10 mouse cellular contexts compared by ENCODE assay signal in genomic region chr5:125110722-125111121, GRCm38 (mm10).
DNase-seq lines count a peak whose midpoint lies in the region; ATAC-seq and TF ChIP-seq lines count a peak whose summit lies in the region.
"Had no signal": no experiment of that assay in that cellular context is flagged by ENCODE, and none has a peak within 500 bp of the region (broad histone marks: within the 10 kb centered on the region; RNA-seq: fewer than 3 reads in every experiment).

No protein-coding gene starts in this region.

- no peak overlapping the region for H3K4me2 ChIP-seq in lung, embryonic 14.5 days
- H3K4me2 ChIP-seq in forebrain, embryonic 16.5 days (ENCODE audit: low read length): no peak overlapping the region
- H3K4me2 ChIP-seq in stomach, postnatal 0 days (replicated peaks; ENCODE audit: low read depth): no peak overlapping the region

- DNase-seq in lung, embryonic 14.5 days: no peak
- no peak for DNase-seq in lung, postnatal 10 days
- DNase-seq in midbrain, embryonic 10.5 days (ENCODE audit: low spot score): peak; percentile 38
- no peak for DNase-seq in stomach, postnatal 0 days (ENCODE audit: low spot score)
- DNase-seq in spleen, adult 12 weeks (ENCODE audit: low spot score): no peak
- DNase-seq in layer of hippocampus, postnatal 25 days (ENCODE audit: extremely low spot score in 1 of 2, low spot score in 1 of 2): no peak
- DNase-seq: cerebellum, postnatal 14 days had no signal

- no peak overlapping the region for H3K9ac ChIP-seq in lung, embryonic 14.5 days
- no peak overlapping the region for H3K9ac ChIP-seq in forebrain, embryonic 16.5 days (replicated peaks; ENCODE audit: low read depth, low read length)
- no peak overlapping the region for H3K9ac ChIP-seq in stomach, postnatal 0 days (ENCODE audit: low read length)

- peaks cover 25% of the 10 kb centered on the region for H3K4me1 ChIP-seq in lung, embryonic 14.5 days (ENCODE audit: insufficient read depth)
- H3K4me1 ChIP-seq in forebrain, embryonic 16.5 days (replicated peaks; ENCODE audit: control insufficient read depth, insufficient read depth, low read length): peaks cover 33% of the 10 kb centered on the region
- peaks cover 34% of the 10 kb centered on the region for H3K4me1 ChIP-seq in midbrain, embryonic 10.5 days
- H3K4me1 ChIP-seq in stomach, postnatal 0 days (replicated peaks; ENCODE audit: control insufficient read depth, insufficient read depth): peaks cover 5% of the 10 kb centered on the region; the same call in 1 of the 2 replicates

- WGBS in lung, embryonic 14.5 days: 38% methylated on average over 3 of the region's 3 CpGs
- 43% methylated on average over 3 of the region's 3 CpGs for WGBS in forebrain, embryonic 16.5 days
- 72% methylated on average over 3 of the region's 3 CpGs for WGBS in midbrain, embryonic 10.5 days
- 62% methylated on average over 3 of the region's 3 CpGs for WGBS in stomach, postnatal 0 days

- peaks cover 84% of the 10 kb centered on the region for H3K36me3 ChIP-seq in lung, embryonic 14.5 days (ENCODE audit: insufficient read depth)
- peaks cover 12% of the 10 kb centered on the region for H3K36me3 ChIP-seq in forebrain, embryonic 16.5 days (ENCODE audit: control insufficient read depth, insufficient read depth)
- peaks cover 95% of the 10 kb centered on the region for H3K36me3 ChIP-seq in midbrain, embryonic 10.5 days
- H3K36me3 ChIP-seq in stomach, postnatal 0 days (ENCODE audit: control insufficient read depth, insufficient read depth, low read length): peaks cover 16% of the 10 kb centered on the region

- H3K4me3 ChIP-seq in lung, embryonic 14.5 days (ENCODE audit: low read depth, low read length): no peak overlapping the region
- no peak overlapping the region for H3K4me3 ChIP-seq in forebrain, embryonic 16.5 days (replicated peaks; ENCODE audit: low read length)
- H3K4me3 ChIP-seq in midbrain, embryonic 10.5 days: no peak overlapping the region
- no peak overlapping the region for H3K4me3 ChIP-seq in stomach, postnatal 0 days (ENCODE audit: low read depth, low read length)

- H3K27ac ChIP-seq in lung, embryonic 14.5 days (ENCODE audit: low read depth): 0 out of 2 replicates have a peak overlapping the region, but pooled peaks have one; percentile 30
- H3K27ac ChIP-seq in forebrain, embryonic 16.5 days (ENCODE audit: low read length): peak overlapping the region; percentile 84
- H3K27ac ChIP-seq in midbrain, embryonic 10.5 days (replicated peaks): peak overlapping the region; percentile 64
- H3K27ac ChIP-seq in stomach, postnatal 0 days (replicated peaks): 0 out of 2 replicates have a peak overlapping the region, but pooled peaks have one; percentile 8
- H3K27ac ChIP-seq: macrophage had no signal

- H3K27me3 ChIP-seq in lung, embryonic 14.5 days (ENCODE audit: insufficient read depth, low read length): no peaks in the 10 kb centered on the region
- H3K27me3 ChIP-seq in forebrain, embryonic 16.5 days (replicated peaks; ENCODE audit: control insufficient read depth, insufficient read depth, low read length): no peaks in the 10 kb centered on the region
- no peaks in the 10 kb centered on the region for H3K27me3 ChIP-seq in midbrain, embryonic 10.5 days (ENCODE audit: low read depth, poor library complexity, severe bottlenecking)
- no peaks in the 10 kb centered on the region for H3K27me3 ChIP-seq in stomach, postnatal 0 days (ENCODE audit: control insufficient read depth, insufficient read depth, low read length)

- no peak for ATAC-seq in lung, embryonic 14.5 days (ENCODE audit: insufficient read depth)
- no peak for ATAC-seq in forebrain, embryonic 16.5 days
- ATAC-seq in stomach, postnatal 0 days (ENCODE audit: low FRiP score, low TSS enrichment): no peak
- no peak for ATAC-seq in CD4-positive, CD25-positive, alpha-beta regulatory T cell, adult 4 months

- TF ChIP-seq CTCF in lung, embryonic 14.5 days (IDR thresholded peaks at IDR 0.05; ENCODE audit: low read depth): no peak
- no peak for TF ChIP-seq CTCF in stomach, postnatal 0 days (IDR thresholded peaks at IDR 0.05; ENCODE audit: low read depth)

- no peaks in the 10 kb centered on the region for H3K9me3 ChIP-seq in lung, embryonic 14.5 days (ENCODE audit: low read depth, low read length)
- no peaks in the 10 kb centered on the region for H3K9me3 ChIP-seq in forebrain, embryonic 16.5 days (ENCODE audit: control insufficient read depth, low read length)
- H3K9me3 ChIP-seq in midbrain, embryonic 10.5 days (replicated peaks): no peaks in the 10 kb centered on the region; the same call in 1 of the 2 replicates
- no peaks in the 10 kb centered on the region for H3K9me3 ChIP-seq in stomach, postnatal 0 days (ENCODE audit: control insufficient read depth, low read length)

- no peak for TF ChIP-seq EP300 in stomach, postnatal 0 days (optimal IDR thresholded peaks at IDR 0.05)

Comparison
In these comparisons a context has a peak if more than half of its experiments do, and no peak if none do; other contexts are left out.
1. H3K27ac ChIP-seq: peak in every context shown above with its lines; median percentile 84 in forebrain, embryonic 16.5 days; 64 in midbrain, embryonic 10.5 days; 30 in lung, embryonic 14.5 days; 8 in stomach, postnatal 0 days.